Mouse (Mus musculus): ENCODE measurements around the gene Ift80. TPM values are rescaled to one million over a fixed set of nuclear protein-coding genes. Genes with fewer than 3 reads are reported as not detected.

Ift80 gene
- total RNA-seq, 1 experiment = 9.9 TPM

- DNase-seq (ENCODE audit: low read depth, low spot score) = no peak
- Histone ChIP-seq H3K9ac (ENCODE audit: insufficient read depth, low read depth, low read length, poor library complexity, severe bottlenecking) (no peak overlapping the region), H3K27ac (ENCODE audit: insufficient read depth, low read depth, low read length, poor library complexity, severe bottlenecking) (no peak overlapping the region), H3K36me3 (ENCODE audit: control insufficient read depth, insufficient read depth, low read length, poor library complexity, severe bottlenecking) (no peaks in the 10 kb centered on the region), H3K4me3 (ENCODE audit: insufficient read depth in 1 of 2, low read depth in 1 of 2, low read length in 2 of 2, poor library complexity in 1 of 2, severe bottlenecking in 1 of 2) (no peak overlapping the region), H3K4me1 (ENCODE audit: control insufficient read depth in 2 of 2, insufficient read depth in 2 of 2, low read length in 2 of 2, poor library complexity in 1 of 2) (no peaks in the 10 kb centered on the region), H3K9me3 (ENCODE audit: control insufficient read depth, insufficient read depth, low read depth, low read length) (no peaks in the 10 kb centered on the region)
- in situ Hi-C loops (cut with MboI; ENCODE audit: low sequenced_read_pairs in 2 of 2, unreplicated experiment in 2 of 2) = no loop called here
- TF ChIP-seq HCFC1 (IDR thresholded peaks at IDR 0.05; ENCODE audit: borderline replicate concordance, insufficient read depth, low read length) = no peak
- TF ChIP-seq MAFK (IDR thresholded peaks at IDR 0.05; ENCODE audit: insufficient read depth, low read depth, low read length) = no peak
- TF ChIP-seq ZC3H11A (IDR thresholded peaks at IDR 0.05; ENCODE audit: borderline replicate concordance, low read depth, low read length) = no peak
- TF ChIP-seq CHD2 (IDR thresholded peaks at IDR 0.05; ENCODE audit: low read depth, low read length) = no peak
- TF ChIP-seq ZNF384 (IDR thresholded peaks at IDR 0.05; ENCODE audit: low read depth, low read length) = no peak
These were observed 152.0 kb downstream of the Ift80 start for GRCm38 (mm10) chr3:68852414-68852813.

- in situ Hi-C loops (cut with MboI; ENCODE audit: low sequenced_read_pairs in 2 of 2, unreplicated experiment in 2 of 2) = no loop called here
- Histone ChIP-seq H3K4me1 (ENCODE audit: control insufficient read depth in 2 of 2, insufficient read depth in 2 of 2, low read length in 2 of 2, poor library complexity in 1 of 2) (no peaks in the 10 kb centered on the region), H3K9ac (ENCODE audit: insufficient read depth, low read depth, low read length, poor library complexity, severe bottlenecking) (no peak overlapping the region), H3K9me3 (ENCODE audit: control insufficient read depth, insufficient read depth, low read depth, low read length) (no peaks in the 10 kb centered on the region), H3K36me3 (ENCODE audit: control insufficient read depth, insufficient read depth, low read length, poor library complexity, severe bottlenecking) (no peaks in the 10 kb centered on the region), H3K4me3 (ENCODE audit: insufficient read depth in 1 of 2, low read depth in 1 of 2, low read length in 2 of 2, poor library complexity in 1 of 2, severe bottlenecking in 1 of 2) (no peak overlapping the region), H3K27ac (ENCODE audit: insufficient read depth, low read depth, low read length, poor library complexity, severe bottlenecking) (no peak overlapping the region)
- TF ChIP-seq HCFC1 (IDR thresholded peaks at IDR 0.05; ENCODE audit: borderline replicate concordance, insufficient read depth, low read length) (no peak), ZNF384 (IDR thresholded peaks at IDR 0.05; ENCODE audit: low read depth, low read length) (no peak), ZC3H11A (IDR thresholded peaks at IDR 0.05; ENCODE audit: borderline replicate concordance, low read depth, low read length) (no peak), CHD2 (IDR thresholded peaks at IDR 0.05; ENCODE audit: low read depth, low read length) (no peak), MAFK (IDR thresholded peaks at IDR 0.05; ENCODE audit: insufficient read depth, low read depth, low read length) (no peak)
- DNase-seq (ENCODE audit: low read depth, low spot score) = no peak
These were observed 156.0 kb downstream of the Ift80 start for GRCm38 (mm10) chr3:68848323-68848722.

GRCm38 (mm10) chr3:68844025-68844424 is 160.3 kb downstream of the Ift80 start:
- in situ Hi-C loops (cut with MboI; ENCODE audit: low sequenced_read_pairs in 2 of 2, unreplicated experiment in 2 of 2) = no loop called here
- TF ChIP-seq HCFC1 (IDR thresholded peaks at IDR 0.05; ENCODE audit: borderline replicate concordance, insufficient read depth, low read length) = no peak
- no peak for TF ChIP-seq MAFK (IDR thresholded peaks at IDR 0.05; ENCODE audit: insufficient read depth, low read depth, low read length)

More at GRCm38 (mm10) chr3:68844025-68844424, 160.3 kb downstream of the Ift80 start:
- Histone ChIP-seq H3K36me3 (ENCODE audit: control insufficient read depth, insufficient read depth, low read length, poor library complexity, severe bottlenecking) (no peaks in the 10 kb centered on the region), H3K4me3 (ENCODE audit: insufficient read depth in 1 of 2, low read depth in 1 of 2, low read length in 2 of 2, poor library complexity in 1 of 2, severe bottlenecking in 1 of 2) (no peak overlapping the region), H3K27ac (ENCODE audit: insufficient read depth, low read depth, low read length, poor library complexity, severe bottlenecking) (no peak overlapping the region), H3K9me3 (ENCODE audit: control insufficient read depth, insufficient read depth, low read depth, low read length) (no peaks in the 10 kb centered on the region), H3K9ac (ENCODE audit: insufficient read depth, low read depth, low read length, poor library complexity, severe bottlenecking) (no peak overlapping the region), H3K4me1 (ENCODE audit: control insufficient read depth in 2 of 2, insufficient read depth in 2 of 2, low read length in 2 of 2, poor library complexity in 1 of 2) (peaks cover 0 to 1% of the 10 kb centered on the region in 2 experiments; a peak in 1 of 4 replicates)
- DNase-seq (ENCODE audit: low read depth, low spot score) = no peak

Other genes starting within 250 kb of the Ift80 start
- 0.98 and 1.7 TPM in 2 replicates for gene 1110032F04Rik, start 135.0 kb downstream of the Ift80 start, total RNA-seq (2012; rRNA removed)
- gene Smc4, start 168 bp upstream of the Ift80 start, total RNA-seq (2012; rRNA removed) = 63.7 and 91.4 TPM in 2 replicates
- gene Trim59, start 40.2 kb upstream of the Ift80 start, total RNA-seq (2012; rRNA removed) = 52.1 and 59.7 TPM in 2 replicates
- 21.2 and 33.8 TPM in 2 replicates for gene Kpna4, start 122.5 kb upstream of the Ift80 start, total RNA-seq (2012; rRNA removed)
- gene Arl14, start 217.8 kb upstream of the Ift80 start, total RNA-seq (2012; rRNA removed) = not detected in 2 replicates

Measured in ES-E14 (cell line).